Mouse (Mus musculus): ENCODE measurements around the gene Psg17. TPM values are rescaled to one million over a fixed set of nuclear protein-coding genes. Genes with fewer than 3 reads are reported as not detected.
"Not testable (repeated sequence)": the region's sequence is repeated elsewhere in the genome, so short reads cannot be mapped to it uniquely, and the experiment has no call there.

The Psg17 gene
- polyA plus RNA-seq, 1 experiment, result 0.19 TPM

DNA sequence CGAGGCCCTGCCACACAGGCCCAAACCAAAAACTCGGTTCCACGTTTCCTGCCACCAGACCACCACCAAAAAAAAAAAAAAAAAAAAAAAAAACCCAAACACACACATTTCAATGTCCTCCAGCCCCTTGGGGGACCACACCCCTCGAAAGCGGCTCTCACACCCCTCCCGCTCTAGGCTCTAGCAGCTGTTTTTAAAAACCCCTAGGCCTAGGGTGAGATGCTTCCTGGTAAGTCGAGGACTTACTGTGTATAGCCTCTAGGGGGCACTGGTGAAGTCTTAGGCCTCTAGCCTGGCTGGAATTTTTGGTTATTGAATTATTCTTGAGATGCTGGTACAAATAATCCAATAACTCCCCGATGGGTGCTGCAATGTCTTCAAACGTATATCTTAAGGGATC, 7.2 kb upstream of the Psg17 start:
- DNase-seq (ENCODE audit: low read depth), result peak; percentile 18
- no peak for TF ChIP-seq POLR2A (IDR thresholded peaks at IDR 0.05; ENCODE audit: borderline replicate concordance, extremely low read depth, insufficient read depth, insufficient read length, poor library complexity, severe bottlenecking)
- TF ChIP-seq CTCF (IDR thresholded peaks at IDR 0.05; ENCODE audit: borderline replicate concordance, extremely low read depth, insufficient read depth, insufficient read length), result peak; percentile 36; the same call in 1 of the 2 replicates

DNA sequence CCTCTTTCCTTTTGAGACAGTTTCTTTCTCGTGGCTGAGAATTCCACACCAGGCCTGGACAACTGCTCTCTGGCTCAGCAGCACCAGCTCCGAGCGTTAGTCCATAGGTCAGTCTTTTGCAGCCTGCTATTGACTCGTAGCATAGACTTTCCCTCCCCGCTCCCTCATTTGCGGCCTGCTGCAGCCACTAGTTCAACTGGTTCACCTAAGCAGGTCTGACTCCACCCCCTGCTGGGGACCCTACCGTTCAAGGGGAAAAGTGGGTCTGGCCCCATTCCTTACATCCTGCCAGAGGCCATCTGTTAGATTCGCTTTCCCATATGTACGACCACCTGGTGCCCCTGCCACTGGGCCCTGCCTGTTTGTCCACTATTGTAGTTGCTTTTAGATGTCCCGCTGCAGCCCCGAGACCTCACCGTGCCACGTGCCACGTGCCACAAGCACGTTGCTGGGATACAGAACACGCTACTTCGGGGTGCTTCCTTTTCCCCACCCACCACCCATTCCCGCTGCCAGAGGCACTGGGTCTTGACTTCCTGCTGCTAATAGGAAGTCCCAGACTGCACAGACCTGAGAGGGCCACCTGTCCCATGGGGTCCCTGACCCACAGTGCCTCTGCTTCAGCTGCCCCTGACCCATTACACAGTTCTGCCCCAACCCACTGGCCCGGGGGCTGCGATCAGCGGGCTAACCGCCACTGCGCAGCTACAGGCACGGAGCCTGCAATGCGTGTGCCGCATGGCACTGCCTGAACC, 6.6 kb upstream of the Psg17 start:
- TF ChIP-seq POLR2A (IDR thresholded peaks at IDR 0.05; ENCODE audit: borderline replicate concordance, extremely low read depth, insufficient read depth, insufficient read length, poor library complexity, severe bottlenecking) (no peak), CTCF (IDR thresholded peaks at IDR 0.05; ENCODE audit: borderline replicate concordance, extremely low read depth, insufficient read depth, insufficient read length) (no peak)

DNA sequence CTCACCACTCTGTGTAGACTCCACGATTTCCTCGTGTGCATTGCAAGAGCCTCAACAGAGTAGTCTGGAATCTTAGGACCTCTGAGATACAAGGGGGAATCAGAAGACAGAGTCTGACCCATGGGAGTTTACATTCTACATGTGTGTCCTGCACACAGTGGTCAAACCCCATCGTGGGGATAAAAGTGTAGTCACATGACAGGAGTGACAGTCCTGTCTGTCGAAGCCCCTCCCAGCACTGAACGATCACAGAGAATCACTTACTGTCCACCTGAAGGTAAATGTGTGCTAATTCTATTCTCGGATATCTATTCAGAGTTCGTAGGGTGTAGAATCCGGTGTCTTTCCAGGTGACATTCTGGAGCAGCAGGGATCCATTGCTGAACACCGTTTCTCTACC, 3.1 kb downstream of the Psg17 start:
- DNase-seq (ENCODE audit: low read depth), result no peak
- TF ChIP-seq POLR2A (IDR thresholded peaks at IDR 0.05; ENCODE audit: borderline replicate concordance, extremely low read depth, insufficient read depth, insufficient read length, poor library complexity, severe bottlenecking) (no peak), CTCF (IDR thresholded peaks at IDR 0.05; ENCODE audit: borderline replicate concordance, extremely low read depth, insufficient read depth, insufficient read length) (no peak)

More for the DNA sequence above, 6.6 kb upstream of the Psg17 start:
- peak; percentile 1 for DNase-seq (ENCODE audit: low read depth)

DNA sequence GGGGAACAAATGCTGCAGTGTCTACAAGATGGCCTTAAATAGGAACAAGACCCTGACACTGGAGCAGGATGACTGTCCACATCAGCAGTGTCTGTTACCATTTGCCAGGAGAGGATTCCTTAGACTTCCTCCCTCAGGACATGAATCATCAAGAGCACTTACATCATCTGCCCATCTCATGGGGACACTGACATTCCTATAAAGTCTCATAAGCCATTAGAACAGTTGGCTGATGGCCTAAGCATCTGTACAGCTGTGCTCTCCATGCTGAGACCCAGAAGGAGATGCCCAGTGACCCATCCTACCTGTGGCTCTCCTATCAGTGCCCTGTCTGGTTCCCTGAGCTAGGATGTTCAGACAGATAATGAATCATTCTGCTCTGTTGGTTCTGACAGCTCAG, 17.9 kb downstream of the Psg17 start:
- TF ChIP-seq CTCF (IDR thresholded peaks at IDR 0.05; ENCODE audit: borderline replicate concordance, extremely low read depth, insufficient read depth, insufficient read length) (no peak), POLR2A (IDR thresholded peaks at IDR 0.05; ENCODE audit: borderline replicate concordance, extremely low read depth, insufficient read depth, insufficient read length, poor library complexity, severe bottlenecking) (no peak)
- no peak for DNase-seq (ENCODE audit: low read depth)

DNA sequence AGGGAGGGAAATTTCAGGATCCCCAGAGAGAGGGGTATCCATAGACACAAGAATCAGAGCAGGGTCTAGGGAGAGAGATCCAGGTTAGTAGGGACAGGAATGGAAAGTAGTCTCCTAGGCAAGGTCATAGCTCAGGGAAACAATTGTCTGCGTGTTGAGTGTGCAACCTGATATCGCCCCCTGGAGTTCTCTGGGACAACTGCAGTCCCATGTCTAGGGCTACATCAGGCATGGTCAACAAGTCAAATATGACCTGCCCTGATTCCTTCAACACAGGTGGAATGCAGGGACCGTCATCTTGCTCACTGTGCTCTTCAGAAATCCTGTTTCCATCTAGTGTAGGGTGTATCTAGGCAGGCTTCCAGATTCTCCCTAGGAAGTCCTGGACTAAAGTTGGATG, 22.3 kb downstream of the Psg17 start:
- TF ChIP-seq POLR2A (IDR thresholded peaks at IDR 0.05; ENCODE audit: borderline replicate concordance, extremely low read depth, insufficient read depth, insufficient read length, poor library complexity, severe bottlenecking) (no peak), CTCF (IDR thresholded peaks at IDR 0.05; ENCODE audit: borderline replicate concordance, extremely low read depth, insufficient read depth, insufficient read length) (peak; percentile 18; the same call in 1 of the 2 replicates)
- no peak for DNase-seq (ENCODE audit: low read depth)

DNA sequence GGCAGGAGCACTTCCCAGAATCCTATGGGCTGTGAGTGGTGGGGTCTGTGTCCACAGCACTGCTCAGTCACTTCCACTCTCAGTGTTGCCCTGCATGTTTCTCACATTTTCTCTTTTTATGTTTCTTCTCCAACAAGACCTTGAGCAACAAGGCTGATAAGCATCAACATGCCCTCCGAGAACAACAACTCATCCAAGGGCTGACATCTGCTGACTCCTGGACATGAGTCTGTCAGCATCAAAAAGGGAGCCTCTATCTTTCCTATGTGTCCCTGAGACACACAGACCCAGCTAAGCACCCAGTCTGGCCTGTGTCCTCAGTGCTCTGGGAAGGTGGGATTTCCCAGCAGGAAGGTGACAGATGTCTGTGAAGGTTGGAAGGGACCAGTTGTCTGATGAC, 23.0 kb downstream of the Psg17 start, which contains the start of gene Psg19:
Gene Psg19 (minus strand): TSS at position 101 of the 400 bp plus-strand sequence.
- no peak for TF ChIP-seq CTCF (IDR thresholded peaks at IDR 0.05; ENCODE audit: borderline replicate concordance, extremely low read depth, insufficient read depth, insufficient read length)
- TF ChIP-seq POLR2A (IDR thresholded peaks at IDR 0.05; ENCODE audit: borderline replicate concordance, extremely low read depth, insufficient read depth, insufficient read length, poor library complexity, severe bottlenecking), result no peak
- no peak for DNase-seq (ENCODE audit: low read depth)

DNA sequence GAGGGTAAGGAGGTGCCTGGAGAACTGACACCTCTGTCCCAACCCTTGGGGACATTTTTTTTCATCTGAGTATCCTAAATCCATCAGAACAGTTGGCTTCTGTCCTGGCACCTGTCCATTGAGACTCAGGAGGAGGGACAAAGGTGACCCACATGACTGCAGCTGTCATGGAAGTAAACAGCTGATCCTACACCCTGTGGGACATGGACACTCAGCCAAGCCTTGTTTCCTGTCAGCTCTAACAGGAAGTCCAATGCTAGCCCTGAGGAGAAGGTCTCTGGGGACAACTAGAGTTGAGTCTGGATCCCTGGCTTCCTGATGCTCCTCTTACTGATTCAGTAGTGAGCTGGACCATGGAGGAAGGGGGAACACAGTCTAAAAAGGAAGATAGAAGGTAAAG, 30.7 kb downstream of the Psg17 start:
- not testable (repeated sequence) for DNase-seq (ENCODE audit: low read depth)

DNA sequence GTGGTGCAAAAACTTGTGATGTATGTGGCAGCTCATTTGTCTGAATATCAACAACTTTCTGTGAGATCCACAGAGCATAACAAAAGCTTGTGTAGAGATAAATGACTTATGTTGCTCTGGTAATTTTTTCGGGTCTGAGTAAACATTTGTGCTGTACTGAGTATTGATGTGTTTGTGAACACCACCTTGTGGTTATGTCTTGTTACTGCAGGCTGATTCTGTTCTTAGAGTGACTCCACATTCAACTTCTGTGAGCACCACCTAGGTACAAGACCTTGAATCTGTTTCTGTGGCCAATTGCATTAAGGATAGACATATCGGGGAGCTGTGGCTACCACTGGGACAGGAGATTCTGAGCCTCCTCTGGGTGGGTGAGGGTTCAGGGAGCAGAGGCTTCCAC, 40.1 kb downstream of the Psg17 start:
- peak; percentile 25; the same call in 1 of the 2 replicates for TF ChIP-seq CTCF (IDR thresholded peaks at IDR 0.05; ENCODE audit: borderline replicate concordance, extremely low read depth, insufficient read depth, insufficient read length)

DNA sequence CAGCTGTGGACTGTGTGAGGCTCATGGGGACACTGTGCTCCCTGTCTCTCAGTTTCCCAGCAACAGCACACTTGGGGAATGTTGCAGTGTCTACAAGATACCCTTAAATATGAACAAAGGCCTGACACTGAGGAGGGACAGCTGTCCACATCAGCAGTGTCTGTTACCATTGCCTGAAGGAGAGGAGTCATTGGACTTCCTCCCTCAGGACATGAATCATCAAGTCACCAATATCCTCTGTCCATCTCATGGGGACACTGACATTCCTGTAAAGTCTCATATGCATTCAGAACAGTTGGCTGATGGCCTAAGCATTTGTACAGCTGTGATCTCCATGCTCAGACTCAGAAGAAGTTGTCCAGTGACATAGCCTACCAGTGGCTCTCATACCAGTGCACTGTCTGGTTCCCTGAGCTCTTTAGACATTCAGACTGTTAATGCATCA, 42.0 kb downstream of the Psg17 start:
- no peak for DNase-seq (ENCODE audit: low read depth)
- TF ChIP-seq POLR2A (IDR thresholded peaks at IDR 0.05; ENCODE audit: borderline replicate concordance, extremely low read depth, insufficient read depth, insufficient read length, poor library complexity, severe bottlenecking), result no peak
- no peak for TF ChIP-seq CTCF (IDR thresholded peaks at IDR 0.05; ENCODE audit: borderline replicate concordance, extremely low read depth, insufficient read depth, insufficient read length)

More for the DNA sequence above, 40.1 kb downstream of the Psg17 start:
- DNase-seq (ENCODE audit: low read depth), result peak; percentile 6

Other genes with a start within 250 kb of the Psg17 start
- 0.04 TPM in 1 of 2 replicates, not detected in the other for gene Psg23, start 205.1 kb downstream of the Psg17 start, polyA plus RNA-seq (2012; rRNA removed)
- gene Psg21, start 164.9 kb downstream of the Psg17 start, polyA plus RNA-seq (2012; rRNA removed), result 0.14 and 0.16 TPM in 2 replicates
- not detected in 2 replicates for gene Psg20, start 135.4 kb downstream of the Psg17 start, polyA plus RNA-seq (2012; rRNA removed)
- not detected in 2 replicates for gene Psg22, start 103.5 kb downstream of the Psg17 start, polyA plus RNA-seq (2012; rRNA removed)
- gene Psg19, start 23.1 kb downstream of the Psg17 start, polyA plus RNA-seq (2012; rRNA removed), result 0.07 TPM in 1 of 2 replicates, not detected in the other
- gene Mill2, start 18.4 kb upstream of the Psg17 start, polyA plus RNA-seq (2012; rRNA removed), result 0.57 and 0.98 TPM in 2 replicates
- 8.3 and 8.5 TPM in 2 replicates for gene Pglyrp1, start 49.7 kb upstream of the Psg17 start, polyA plus RNA-seq (2012; rRNA removed)
- gene Ccdc61, start 88.8 kb upstream of the Psg17 start, polyA plus RNA-seq (2012; rRNA removed), result 26.5 and 33.3 TPM in 2 replicates
- gene Nova2, start 104.3 kb upstream of the Psg17 start, polyA plus RNA-seq (2012; rRNA removed), result 20.7 and 52.7 TPM in 2 replicates
- 2.1 and 2.7 TPM in 2 replicates for gene Nanos2, start 165.8 kb upstream of the Psg17 start, polyA plus RNA-seq (2012; rRNA removed)
- 14.2 and 16.1 TPM in 2 replicates for gene Mypop, start 169.6 kb upstream of the Psg17 start, polyA plus RNA-seq (2012; rRNA removed)
- gene Irf2bp1, start 182.4 kb upstream of the Psg17 start, polyA plus RNA-seq (2012; rRNA removed), result 48.9 and 54.6 TPM in 2 replicates
- gene Foxa3, start 201.9 kb upstream of the Psg17 start, polyA plus RNA-seq (2012; rRNA removed), result not detected in 2 replicates
- gene Sympk, start 202.8 kb upstream of the Psg17 start, polyA plus RNA-seq (2012; rRNA removed), result 91.6 and 97.6 TPM in 2 replicates
- 0.07 TPM in 1 of 2 replicates, not detected in the other for gene Rsph6a, start 233.1 kb upstream of the Psg17 start, polyA plus RNA-seq (2012; rRNA removed)